Mouse (Mus musculus) adrenal gland, adult 8-10 months (tissue): ENCODE data around the gene Cd300ld4. TPM values are rescaled to one million over a fixed set of nuclear protein-coding genes. Genes with fewer than 3 reads are reported as not detected.
A peak's percentile ranks its signal among the peaks of the same experiment; 100 is the strongest.
"Not testable (repeated sequence)": the region's sequence is repeated elsewhere in the genome, so short reads cannot be mapped to it uniquely, and the experiment has no call there.

Source experiments
- DNase-seq: peaks from one replicate; pipeline ENCODE4 v3.0.0; 2022
- total RNA-seq, 4 experiments: library from RNA; stranded (reverse); gene quantifications; 2 replicates each; pipeline ENCODE4 v1.2.4; 2022

Cd300ld4 gene
- not detected for total RNA-seq

- not testable (repeated sequence) for DNase-seq
Observed at GRCm38 (mm10) chr11:115026912-115027311, at the start of gene Cd300ld4. Gene Cd300ld4 (minus strand): TSS chr11:115027012.

GRCm38 (mm10) chr11:115075859-115076258, 49.0 kb upstream of the Cd300ld4 start:
- DNase-seq: no peak

GRCm38 (mm10) chr11:115075407-115075806, 48.6 kb upstream of the Cd300ld4 start:
- no peak for DNase-seq

- no peak for DNase-seq
Observed at GRCm38 (mm10) chr11:115073002-115073401, 46.2 kb upstream of the Cd300ld4 start.

GRCm38 (mm10) chr11:115071631-115072294, 45.0 kb upstream of the Cd300ld4 start:
- peak; percentile 48 for DNase-seq

- no peak for DNase-seq
Observed at GRCm38 (mm10) chr11:115071015-115071551, 44.3 kb upstream of the Cd300ld4 start.

- DNase-seq: no peak
Observed at GRCm38 (mm10) chr11:115066768-115067167, 40.0 kb upstream of the Cd300ld4 start.

- DNase-seq: no peak
Observed at GRCm38 (mm10) chr11:115062077-115062476, 35.3 kb upstream of the Cd300ld4 start, which contains the start of gene Cd300e. Gene Cd300e (minus strand): TSS chr11:115062177.

- no peak for DNase-seq
Observed at GRCm38 (mm10) chr11:115059797-115060196, 33.0 kb upstream of the Cd300ld4 start.

- no peak for DNase-seq
Observed at GRCm38 (mm10) chr11:115058701-115059100, 31.9 kb upstream of the Cd300ld4 start.

GRCm38 (mm10) chr11:115054537-115054936, 27.7 kb upstream of the Cd300ld4 start:
- no peak for DNase-seq

- DNase-seq: no peak
Observed at GRCm38 (mm10) chr11:115052991-115053390, 26.2 kb upstream of the Cd300ld4 start.

- no peak for DNase-seq
Observed at GRCm38 (mm10) chr11:115052206-115052605, 25.4 kb upstream of the Cd300ld4 start.

- no peak for DNase-seq
Observed at GRCm38 (mm10) chr11:115049282-115049895, 22.6 kb upstream of the Cd300ld4 start.

- no peak for DNase-seq
Observed at GRCm38 (mm10) chr11:115048259-115048658, 21.4 kb upstream of the Cd300ld4 start, which contains the start of gene Cd300ld3. Gene Cd300ld3 (minus strand): TSS chr11:115048409.

GRCm38 (mm10) chr11:115037669-115038068, 10.9 kb upstream of the Cd300ld4 start, which contains the start of gene Cd300ld5:
Gene Cd300ld5 (minus strand): TSS chr11:115037769.
- not testable (repeated sequence) for DNase-seq

GRCm38 (mm10) chr11:115016093-115016492, 10.7 kb downstream of the Cd300ld4 start, which contains the start of gene Cd300ld2:
Gene Cd300ld2 (minus strand): TSS chr11:115016193.
- DNase-seq: not testable (repeated sequence)

- DNase-seq: no peak
Observed at GRCm38 (mm10) chr11:115004070-115004469, 22.7 kb downstream of the Cd300ld4 start.

- DNase-seq: no peak
Observed at GRCm38 (mm10) chr11:115001474-115002040, 25.3 kb downstream of the Cd300ld4 start, which contains the start of gene Cd300c2. Gene Cd300c2 (minus strand): TSS chr11:115001880.

- no peak for DNase-seq
Observed at GRCm38 (mm10) chr11:114989793-114990192, 37.0 kb downstream of the Cd300ld4 start, which contains the start of gene Cd300ld. Gene Cd300ld (minus strand): TSS chr11:114989922.

GRCm38 (mm10) chr11:114981866-114982265, 44.9 kb downstream of the Cd300ld4 start:
- DNase-seq: no peak

- DNase-seq: no peak
Observed at GRCm38 (mm10) chr11:114972726-114973125, 54.1 kb downstream of the Cd300ld4 start.
